Mouse (Mus musculus): ENCODE data around the gene Tatdn3. TPM values are rescaled to one million over a fixed set of nuclear protein-coding genes. Genes with fewer than 3 reads are reported as not detected.

Tatdn3 gene
- polyA plus RNA-seq, 1 experiment from 2014 or later = 13.1 TPM

DNA sequence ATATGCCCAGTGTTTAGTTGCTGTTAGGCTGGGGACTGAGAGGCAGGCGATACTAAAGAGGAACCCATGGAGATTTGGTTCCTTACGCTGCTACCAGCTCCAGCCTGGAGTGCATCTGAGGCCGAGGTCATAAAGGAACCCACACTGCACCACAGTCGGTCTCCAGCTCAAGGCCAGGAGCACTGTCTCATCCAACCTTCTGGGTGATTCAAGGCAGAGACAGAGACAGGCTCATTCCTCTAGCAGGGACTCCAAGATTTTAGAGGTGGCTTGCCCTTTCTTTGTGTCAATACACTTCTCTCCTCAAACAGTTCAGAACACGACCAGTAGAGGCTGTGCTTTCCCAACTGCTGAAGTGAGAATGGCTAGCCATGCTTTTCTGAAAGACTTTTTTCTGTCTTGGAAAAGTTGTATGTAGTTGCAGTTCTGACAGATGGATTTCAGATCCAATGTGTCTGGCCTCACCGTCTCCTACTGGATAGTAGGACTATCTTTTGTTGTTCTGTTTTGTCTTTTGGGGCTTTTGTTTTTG lies 66.3 kb downstream of the Tatdn3 start:
- no peaks in the 10 kb centered on the region for H3K27me3 ChIP-seq (ENCODE audit: insufficient read depth, low read length)
- peaks cover 6% of the 10 kb centered on the region; the same call in 1 of the 2 replicates for H3K9me3 ChIP-seq (ENCODE audit: low read length)
- H3K9ac ChIP-seq (replicated peaks; ENCODE audit: low read length) = no peak overlapping the region
- H3K27ac ChIP-seq (ENCODE audit: low read length) = no peak overlapping the region
- peaks cover 7% of the 10 kb centered on the region; the same call in 1 of the 2 replicates for H3K4me1 ChIP-seq (ENCODE audit: insufficient read depth, low read length)
- 73% methylated on average over 6 of the region's 6 CpGs for WGBS
- no peaks in the 10 kb centered on the region for H3K36me3 ChIP-seq (ENCODE audit: insufficient read depth, low read length)
- no peak overlapping the region for H3K4me3 ChIP-seq (ENCODE audit: low read length)
- H3K4me2 ChIP-seq (replicated peaks; ENCODE audit: low read depth, low read length) = no peak overlapping the region
- ATAC-seq (ENCODE audit: low FRiP score, low TSS enrichment) = no peak

Other genes with a start within 250 kb of the Tatdn3 start
- 13.7 and 14.4 TPM in 2 replicates for gene Rps6kc1, start 151.2 kb downstream of the Tatdn3 start, polyA plus RNA-seq (2015; fragmentation: Nextera tagmentation; extraction: Ambion mirVana)
- 44.8 and 44.9 TPM in 2 replicates for gene Angel2, start 137.8 kb downstream of the Tatdn3 start, polyA plus RNA-seq (2015; fragmentation: Nextera tagmentation; extraction: Ambion mirVana)
- 27.0 and 29.3 TPM in 2 replicates for gene Vash2, start 83.6 kb downstream of the Tatdn3 start, polyA plus RNA-seq (2015; fragmentation: Nextera tagmentation; extraction: Ambion mirVana)
- 6.0 and 6.2 TPM in 2 replicates for gene Flvcr1, start 36.8 kb downstream of the Tatdn3 start, polyA plus RNA-seq (2015; fragmentation: Nextera tagmentation; extraction: Ambion mirVana)
- gene Spata45, start 26.3 kb downstream of the Tatdn3 start, polyA plus RNA-seq (2015; fragmentation: Nextera tagmentation; extraction: Ambion mirVana) = not detected in 2 replicates
- gene Nsl1, start 80 bp upstream of the Tatdn3 start, polyA plus RNA-seq (2015; fragmentation: Nextera tagmentation; extraction: Ambion mirVana) = 21.9 and 25.5 TPM in 2 replicates
- gene Batf3, start 34.9 kb upstream of the Tatdn3 start, polyA plus RNA-seq (2015; fragmentation: Nextera tagmentation; extraction: Ambion mirVana) = 13.5 and 14.6 TPM in 2 replicates
- gene Fam71a, start 101.9 kb upstream of the Tatdn3 start, polyA plus RNA-seq (2015; fragmentation: Nextera tagmentation; extraction: Ambion mirVana) = not detected in 2 replicates
- gene Atf3, start 155.1 kb upstream of the Tatdn3 start, polyA plus RNA-seq (2015; fragmentation: Nextera tagmentation; extraction: Ambion mirVana) = 4.1 and 4.4 TPM in 2 replicates